Mouse (Mus musculus) heart, embryonic 13.5 days (tissue): ENCODE measurements around the gene Egln1. TPM values are rescaled to one million over a fixed set of nuclear protein-coding genes. Genes with fewer than 3 reads are reported as not detected.

Experiments
- ATAC-seq: fragments of 200-750 bp; cut with Nextera tagmentation; 2 replicates; pipeline ENCODE4 v1.8.0; 2017; ENCODE audit warnings: moderate TSS enrichment; ENCODE audit not compliant: insufficient number of reproducible peaks, low FRiP score, low TSS enrichment; ENCODE audit errors: extremely low read depth
- H3K27ac ChIP-seq: fragments of 300-500 bp; sonication (generic); replicated peaks from 2 replicates; pipeline ENCODE4 v1.5.1; 2015; ENCODE audit warnings: moderate library complexity, mild to moderate bottlenecking, inconsistent platforms
- H3K27me3 ChIP-seq: fragments of 300-500 bp; sonication (generic); replicated peaks from 2 replicates; pipeline ENCODE4 v1.6.1; 2015; ENCODE audit warnings: mild to moderate bottlenecking, inconsistent platforms
- H3K36me3 ChIP-seq: fragments of 300-500 bp; sonication (generic); 2 replicates; pipeline ENCODE4 v1.6.1; 2015; ENCODE audit warnings: mild to moderate bottlenecking, inconsistent platforms
- H3K4me1 ChIP-seq: fragments of 300-500 bp; sonication (generic); 2 replicates; pipeline ENCODE4 v1.6.1; 2015; ENCODE audit warnings: inconsistent platforms
- H3K4me2 ChIP-seq: fragments of 300-500 bp; sonication (generic); 2 replicates; pipeline ENCODE4 v1.6.1; 2015; ENCODE audit warnings: inconsistent platforms, mild to moderate bottlenecking, moderate library complexity
- H3K4me3 ChIP-seq: fragments of 300-500 bp; sonication (generic); 2 replicates; pipeline ENCODE4 v1.5.1; 2015; ENCODE audit warnings: moderate library complexity, mild to moderate bottlenecking, inconsistent platforms
- H3K9ac ChIP-seq: fragments of 300-500 bp; sonication (generic); 2 replicates; pipeline ENCODE4 v1.6.1; 2015; ENCODE audit warnings: inconsistent platforms, mild to moderate bottlenecking, moderate library complexity
- H3K9me3 ChIP-seq: fragments of 300-500 bp; sonication (generic); 2 replicates; pipeline ENCODE4 v1.6.1; 2016; ENCODE audit warnings: inconsistent platforms
- WGBS: fragments of 180-500 bp; shearing (Covaris S2); methylation state at CpG from one replicate; pipeline ENCODE4 v1.1.7; 2015; ENCODE audit warnings: mixed read lengths; 5-methylcytosine and 5-hydroxymethylcytosine counted together
- polyA plus RNA-seq: library from polyadenylated mRNA; unstranded; fragments of >200 nt; fragmentation: Nextera tagmentation; extraction: Ambion mirVana; gene quantifications from 2 replicates; pipeline ENCODE4 v1.2.1, GENCODE M21; 2015

The Egln1 gene
- polyA plus RNA-seq, 1 experiment from 2014 or later = 13.5 TPM

DNA sequence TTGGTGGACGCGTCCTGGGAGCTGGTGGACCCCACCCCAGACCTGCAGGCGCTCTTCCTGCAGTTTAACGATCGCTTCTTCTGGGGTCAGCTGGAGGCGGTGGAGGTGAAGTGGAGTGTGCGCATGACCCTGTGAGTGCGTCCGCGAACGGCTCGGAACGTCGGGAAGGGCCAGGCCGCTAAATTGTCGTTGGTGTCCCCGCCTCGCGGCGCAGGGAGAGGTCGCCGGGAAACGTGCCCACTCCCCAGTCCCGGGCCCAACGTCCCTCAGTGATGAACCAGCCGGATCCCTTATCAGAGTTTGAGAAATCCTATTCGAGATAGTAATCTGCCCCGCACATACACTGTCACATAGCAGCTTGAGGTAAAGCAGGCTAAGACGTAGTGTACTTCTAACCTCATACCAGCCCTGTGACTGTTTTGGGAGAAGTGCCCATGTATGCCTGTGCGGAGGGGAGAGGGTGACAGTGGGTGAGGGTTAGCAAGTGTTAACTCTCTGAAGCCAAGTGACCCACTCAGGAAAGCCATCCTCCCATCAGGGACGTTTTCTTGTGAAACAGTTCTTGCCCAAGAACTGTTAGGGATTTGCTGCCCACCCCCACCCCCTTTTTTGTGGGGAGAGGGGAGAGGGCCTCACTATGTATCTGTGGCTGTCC is 50.7 kb downstream of the Egln1 start:
- H3K4me2 ChIP-seq = peak overlapping the region; percentile 91
- H3K4me3 ChIP-seq = peak overlapping the region; percentile 90
- no peaks in the 10 kb centered on the region for H3K9me3 ChIP-seq
- no peaks in the 10 kb centered on the region for H3K27me3 ChIP-seq
- H3K9ac ChIP-seq = peak overlapping the region; percentile 95
- H3K27ac ChIP-seq = peak overlapping the region; percentile 91
- H3K4me1 ChIP-seq = peaks cover 42% of the 10 kb centered on the region
- no peak for ATAC-seq
- WGBS = 4% methylated on average over 31 of the region's 31 CpGs
- peaks cover 72% of the 10 kb centered on the region for H3K36me3 ChIP-seq

DNA sequence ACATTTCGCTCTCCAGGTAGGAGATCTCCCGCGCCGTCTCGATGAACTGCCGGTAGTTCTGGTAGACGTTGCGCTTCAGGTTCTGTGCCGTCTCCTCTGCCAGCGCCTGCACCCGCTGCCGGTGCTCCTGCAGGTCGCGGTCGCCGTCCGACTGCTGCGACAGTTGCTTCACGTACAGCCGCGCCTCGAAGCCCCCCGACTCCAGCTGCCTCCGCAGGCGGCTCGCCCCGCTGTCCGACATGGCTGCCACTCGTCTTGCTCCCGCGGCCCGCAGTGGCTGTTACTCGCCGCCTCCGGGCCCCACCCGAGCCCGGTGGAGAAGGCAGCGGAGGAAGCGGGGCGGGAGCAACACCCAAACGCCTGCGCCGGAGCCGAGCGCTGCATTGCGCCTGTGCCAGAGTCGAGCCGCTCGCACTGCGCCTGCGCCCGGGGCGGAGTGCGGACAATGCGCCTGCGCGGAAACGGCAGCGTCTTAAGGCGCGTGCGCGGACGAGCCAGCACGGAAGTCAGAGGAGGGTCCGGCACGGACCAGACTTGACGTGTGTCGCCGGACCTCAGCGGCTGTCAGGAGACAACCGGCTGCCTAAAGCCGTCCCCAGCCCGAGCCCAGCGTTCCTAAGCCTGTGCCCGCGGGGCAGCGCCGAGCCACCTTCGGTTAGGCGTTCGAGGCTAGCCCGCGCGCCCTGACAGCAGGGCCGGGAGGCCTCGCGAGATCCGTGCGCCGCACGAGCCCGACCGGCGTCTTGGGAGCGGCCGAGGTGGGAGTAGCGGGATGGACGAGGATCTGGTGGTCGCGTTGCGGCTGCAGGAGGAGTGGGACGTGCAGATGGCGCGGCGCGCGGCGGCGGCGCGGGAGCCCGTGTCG is 51.5 kb downstream of the Egln1 start, which contains the start of the genes Exoc8 and Sprtn:
Gene Exoc8, minus strand, starts transcription at position 320 of the 865 bp plus-strand sequence.
Gene Sprtn, plus strand, starts transcription at position 501 of the 865 bp plus-strand sequence.
- Histone ChIP-seq H3K27me3 (no peaks in the 10 kb centered on the region), H3K9me3 (no peaks in the 10 kb centered on the region), H3K27ac (peak within 1 kb of the TSS; percentile 91), H3K9ac (peak within 1 kb of the TSS; percentile 95), H3K36me3 (peaks cover 70% of the 10 kb centered on the region), H3K4me2 (peak within 1 kb of the TSS; percentile 91), H3K4me3 (peak within 1 kb of the TSS; percentile 90), H3K4me1 (peaks cover 49% of the 10 kb centered on the region)
- under 1% methylated on average over 114 of the region's 114 CpGs for WGBS
- peak; percentile 80 for ATAC-seq

DNA sequence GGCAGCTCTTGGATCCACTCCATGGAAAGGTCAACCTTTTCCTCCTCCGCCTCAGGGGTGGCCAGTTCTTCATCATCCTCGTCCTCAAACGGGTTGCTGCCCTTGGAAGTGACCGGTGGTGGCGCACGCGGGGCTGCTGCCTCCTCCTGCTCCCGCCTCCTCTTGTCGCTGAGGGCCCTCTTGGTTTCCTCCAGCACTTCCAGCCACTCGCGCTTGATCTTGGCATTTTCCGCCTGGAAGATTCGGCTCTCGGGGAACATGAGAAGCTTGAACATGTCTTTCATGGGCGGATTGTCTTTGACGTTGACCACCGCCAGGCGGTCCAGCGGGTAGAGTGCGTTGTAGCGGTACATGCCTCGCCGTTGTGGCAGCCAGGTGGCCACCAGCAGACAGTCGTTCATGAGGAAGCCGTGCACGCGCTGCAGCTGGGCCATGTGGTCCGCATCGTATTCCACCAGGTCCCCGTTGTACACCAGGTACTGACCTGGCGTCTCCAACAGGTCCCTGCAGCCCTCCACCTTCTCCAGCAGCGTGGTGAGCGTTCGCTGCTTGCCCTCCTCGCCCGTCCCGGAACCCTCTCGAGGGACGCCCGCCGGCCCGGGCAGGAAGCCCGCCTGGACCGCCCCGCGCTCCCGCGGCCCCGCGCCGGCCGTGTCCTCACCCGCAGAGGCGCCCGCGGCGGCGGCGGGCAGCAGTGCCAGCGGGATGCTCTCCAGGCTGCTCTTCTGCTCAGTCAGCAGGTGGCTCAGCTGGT is 52.3 kb downstream of the Egln1 start:
- Histone ChIP-seq H3K4me2 (peak overlapping the region; percentile 91), H3K36me3 (peaks cover 68% of the 10 kb centered on the region), H3K9ac (peak overlapping the region; percentile 95), H3K27ac (peak overlapping the region; percentile 91), H3K4me3 (peak overlapping the region; percentile 90), H3K9me3 (no peaks in the 10 kb centered on the region), H3K4me1 (peaks cover 53% of the 10 kb centered on the region), H3K27me3 (no peaks in the 10 kb centered on the region)
- 1% methylated on average over 60 of the region's 60 CpGs for WGBS
- peak; percentile 33; the same call in 1 of the 2 replicates for ATAC-seq

DNA sequence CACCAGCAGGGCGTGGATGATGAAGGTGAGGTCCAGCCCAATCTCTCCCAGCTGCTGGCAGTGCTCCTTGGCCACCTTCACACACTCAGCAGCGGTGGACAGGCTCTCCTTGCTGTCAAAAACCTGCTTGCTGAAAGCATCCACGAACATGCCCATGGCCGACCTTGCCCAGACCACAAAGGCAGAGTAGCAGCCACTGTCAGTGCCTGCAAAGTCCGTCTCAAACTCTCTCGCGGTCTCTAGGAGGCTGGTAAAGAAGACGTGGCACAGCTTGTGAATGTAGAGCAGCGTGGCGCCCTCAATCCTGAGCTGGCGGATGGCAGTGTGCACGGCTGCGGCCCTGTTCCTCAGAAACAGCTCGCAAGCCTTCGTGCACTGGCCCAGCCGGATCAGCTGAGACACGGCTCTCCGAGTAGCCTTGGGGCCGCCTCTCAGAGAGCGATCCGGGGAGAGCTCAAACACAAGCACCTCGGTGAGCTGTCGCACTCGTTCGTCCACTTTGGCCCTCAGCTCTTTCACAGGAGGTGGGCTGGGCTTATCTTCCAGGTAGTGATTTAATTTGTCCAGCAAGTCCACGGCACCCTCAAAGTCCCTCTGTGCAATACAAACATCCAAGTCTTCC is 53.0 kb downstream of the Egln1 start:
- Histone ChIP-seq H3K9ac (peak overlapping the region; percentile 95), H3K36me3 (peaks cover 70% of the 10 kb centered on the region), H3K27me3 (no peaks in the 10 kb centered on the region), H3K9me3 (no peaks in the 10 kb centered on the region), H3K27ac (peak overlapping the region; percentile 91), H3K4me1 (peaks cover 53% of the 10 kb centered on the region), H3K4me3 (peak overlapping the region; percentile 90), H3K4me2 (peak overlapping the region; percentile 91)
- ATAC-seq = no peak
- 79% methylated on average over 26 of the region's 26 CpGs for WGBS

DNA sequence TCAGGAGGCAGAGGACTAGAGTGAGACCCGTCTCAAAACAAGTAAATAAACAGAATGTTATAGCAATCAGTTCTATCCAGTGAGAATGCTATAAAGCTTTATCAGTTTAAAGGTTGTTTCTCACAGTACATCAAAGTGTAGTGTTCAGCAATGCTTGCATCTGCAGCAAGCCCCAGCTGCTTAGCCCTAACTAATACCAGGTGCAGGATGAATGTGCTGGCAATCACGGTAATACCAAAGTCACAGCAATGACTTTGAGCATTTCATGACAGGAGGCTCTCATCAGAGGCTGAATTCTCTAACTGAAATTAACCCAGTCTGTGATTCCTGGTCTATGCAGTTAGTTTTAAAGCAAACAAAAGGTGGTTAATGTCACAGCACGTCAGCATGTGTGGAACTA is 56.5 kb downstream of the Egln1 start:
- Histone ChIP-seq H3K9ac (no peak overlapping the region), H3K4me1 (peaks cover 40% of the 10 kb centered on the region), H3K27me3 (no peaks in the 10 kb centered on the region), H3K36me3 (peaks cover 83% of the 10 kb centered on the region), H3K4me2 (no peak overlapping the region), H3K4me3 (no peak overlapping the region), H3K27ac (peak overlapping the region; percentile 24; the same call in 1 of the 2 replicates), H3K9me3 (peaks cover 4% of the 10 kb centered on the region)
- WGBS = 59% methylated on average over 3 of the region's 3 CpGs
- ATAC-seq = no peak

DNA sequence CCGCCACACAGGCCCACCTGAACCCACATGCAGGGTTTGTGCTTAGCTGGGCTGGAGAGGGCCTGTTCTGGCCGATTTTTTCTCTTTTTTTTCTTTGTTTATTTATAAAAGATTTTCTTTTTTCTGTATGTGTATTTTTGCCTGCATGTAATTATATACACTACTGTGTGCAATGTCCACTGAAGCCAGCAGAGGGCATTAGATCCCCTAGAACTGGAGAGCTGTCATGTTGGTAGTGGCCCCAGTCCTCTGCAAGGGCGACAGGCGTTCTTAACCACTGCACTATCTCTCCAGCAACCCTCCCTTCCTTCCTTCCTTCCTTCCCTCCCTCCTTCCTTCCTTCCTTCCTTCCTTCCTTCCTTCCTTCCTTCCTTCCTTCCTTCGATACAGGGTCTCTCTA is 60.7 kb downstream of the Egln1 start:
- no peak overlapping the region for H3K4me2 ChIP-seq
- WGBS = 94% methylated on average over 5 of the region's 5 CpGs
- peaks cover 96% of the 10 kb centered on the region for H3K36me3 ChIP-seq
- H3K27me3 ChIP-seq = no peaks in the 10 kb centered on the region
- no peak overlapping the region for H3K4me3 ChIP-seq
- peaks cover 4% of the 10 kb centered on the region for H3K9me3 ChIP-seq
- no peak overlapping the region for H3K27ac ChIP-seq
- no peak for ATAC-seq
- H3K4me1 ChIP-seq = peaks cover 11% of the 10 kb centered on the region
- no peak overlapping the region for H3K9ac ChIP-seq

DNA sequence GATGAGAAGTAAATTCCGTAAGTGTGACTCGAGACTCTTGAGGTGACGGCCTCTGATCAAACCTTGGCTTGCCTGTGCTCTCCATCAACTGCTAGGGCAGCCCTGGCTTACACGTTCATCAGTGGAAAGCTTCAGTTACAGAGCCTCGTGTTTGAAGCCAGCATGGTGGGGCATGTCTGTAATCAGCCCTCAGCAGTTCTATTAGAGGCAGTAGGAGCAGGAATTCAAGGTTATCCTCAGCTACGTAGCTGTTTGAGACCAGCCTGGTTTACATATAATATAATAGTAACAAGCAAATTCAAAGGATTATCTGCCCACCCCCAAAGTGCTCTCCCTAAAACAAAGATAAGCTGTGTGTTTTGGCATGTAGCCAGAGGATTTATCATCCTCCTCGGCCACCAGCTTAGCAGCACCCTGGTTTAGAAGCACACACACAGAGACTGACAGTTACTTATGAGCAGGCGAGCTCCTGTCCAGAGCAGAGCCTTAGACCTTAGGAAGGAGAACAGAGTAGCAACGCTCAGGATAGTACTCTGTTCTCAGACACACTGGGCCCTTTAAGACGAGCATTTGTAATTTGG is 70.1 kb downstream of the Egln1 start:
- Histone ChIP-seq H3K27me3 (no peaks in the 10 kb centered on the region), H3K4me2 (no peak overlapping the region), H3K4me3 (no peak overlapping the region), H3K9ac (peak overlapping the region; percentile 40; the same call in 1 of the 2 replicates), H3K27ac (peak overlapping the region; percentile 30; the same call in 1 of the 2 replicates), H3K36me3 (peaks cover 98% of the 10 kb centered on the region), H3K4me1 (peaks cover 13% of the 10 kb centered on the region), H3K9me3 (no peaks in the 10 kb centered on the region)
- WGBS = 49% methylated on average over 10 of the region's 10 CpGs
- ATAC-seq = no peak

DNA sequence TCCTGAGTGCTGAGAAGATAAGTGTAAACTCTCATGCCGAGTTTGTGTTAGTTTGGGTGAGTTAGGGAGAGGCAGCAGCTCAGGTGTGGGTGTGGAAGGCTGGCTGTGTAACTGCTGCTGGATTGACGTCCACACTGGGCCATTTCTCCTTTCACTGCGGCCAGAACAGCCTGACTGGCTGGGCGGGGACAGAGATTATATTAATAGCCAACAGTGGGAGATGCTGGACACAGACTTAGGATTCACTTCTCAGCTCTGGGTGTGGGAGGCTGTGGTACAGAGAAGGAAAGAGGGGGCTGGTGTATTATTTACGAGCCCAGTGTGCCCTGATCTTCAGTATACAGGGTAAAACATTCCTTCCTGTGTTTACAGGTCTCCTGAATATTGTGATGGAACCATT is 71.0 kb downstream of the Egln1 start:
- H3K4me3 ChIP-seq = no peak overlapping the region
- H3K36me3 ChIP-seq = peaks cover 98% of the 10 kb centered on the region
- H3K4me2 ChIP-seq = no peak overlapping the region
- 66% methylated on average over 5 of the region's 5 CpGs for WGBS
- ATAC-seq = no peak
- H3K9me3 ChIP-seq = no peaks in the 10 kb centered on the region
- peaks cover 14% of the 10 kb centered on the region for H3K4me1 ChIP-seq
- no peak overlapping the region for H3K9ac ChIP-seq
- H3K27ac ChIP-seq = no peak overlapping the region
- no peaks in the 10 kb centered on the region for H3K27me3 ChIP-seq

DNA sequence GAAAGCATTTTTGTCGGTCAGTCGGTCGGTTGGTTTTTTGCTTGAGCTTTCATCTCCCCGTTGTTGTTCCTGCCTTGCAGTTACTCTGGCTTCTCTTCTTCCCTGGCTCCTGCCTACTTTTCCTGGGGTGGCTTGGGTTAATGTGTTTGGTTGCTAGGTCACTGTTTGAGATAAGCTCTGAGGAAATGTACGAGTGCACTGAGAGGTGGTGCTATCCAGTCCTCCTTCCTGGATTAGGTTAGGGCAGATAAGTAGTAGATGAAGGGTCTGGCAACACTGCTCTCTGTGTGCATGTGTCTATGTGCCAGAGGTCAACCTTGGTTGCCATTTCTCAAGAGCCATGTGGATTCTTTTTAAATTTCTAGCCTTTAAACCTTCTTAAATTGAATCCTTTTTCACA is 76.4 kb downstream of the Egln1 start:
- Histone ChIP-seq H3K9me3 (no peaks in the 10 kb centered on the region), H3K9ac (no peak overlapping the region), H3K4me3 (no peak overlapping the region), H3K27me3 (no peaks in the 10 kb centered on the region), H3K4me1 (peaks cover 34% of the 10 kb centered on the region), H3K36me3 (peaks cover 70% of the 10 kb centered on the region), H3K4me2 (no peak overlapping the region), H3K27ac (no peak overlapping the region)
- peak; percentile 55; the same call in 1 of the 2 replicates for ATAC-seq
- WGBS = 24% methylated on average over 5 of the region's 5 CpGs

DNA sequence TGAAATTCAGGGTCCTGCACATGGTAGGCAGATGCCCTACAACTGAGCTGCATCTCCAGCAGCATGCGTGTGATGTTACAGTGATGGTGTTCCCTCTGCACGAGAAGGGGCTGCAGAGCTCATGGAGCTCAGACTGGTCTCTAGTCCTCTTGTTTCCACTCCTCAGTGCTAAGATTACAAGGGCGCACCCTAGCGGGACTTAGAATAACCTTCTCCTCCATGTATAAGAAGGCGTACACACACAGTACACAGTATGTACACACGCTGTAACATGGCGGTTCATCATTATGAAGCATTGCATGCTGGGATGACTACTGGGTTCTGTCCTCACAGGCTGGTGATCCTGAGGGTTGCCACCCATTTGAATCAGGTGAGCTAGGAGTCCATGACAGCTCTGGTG is 77.0 kb downstream of the Egln1 start:
- no peak overlapping the region for H3K9ac ChIP-seq
- H3K4me1 ChIP-seq = peaks cover 40% of the 10 kb centered on the region
- H3K36me3 ChIP-seq = peaks cover 64% of the 10 kb centered on the region
- WGBS = 85% methylated on average over 7 of the region's 7 CpGs
- H3K27ac ChIP-seq = no peak overlapping the region
- H3K27me3 ChIP-seq = no peaks in the 10 kb centered on the region
- H3K9me3 ChIP-seq = no peaks in the 10 kb centered on the region
- H3K4me3 ChIP-seq = no peak overlapping the region
- H3K4me2 ChIP-seq = no peak overlapping the region
- ATAC-seq = no peak
